Mouse (Mus musculus) CH12.LX (cell line): ENCODE measurements at regions not wholly inside any gene's neighbourhood (a gene's known extent, or its start where the extent isn't known, plus 50 kb on each side); places are given as distances from the start of the nearest gene placed in this dataset.

Experiments used
- DNase-seq: peaks from one replicate; pipeline ENCODE4 v3.0.0-alpha.2; 2013; ENCODE audit errors: extremely low read depth
- H3K27ac ChIP-seq: 2 replicates; pipeline ENCODE4 v1.5.1; 2012; ENCODE audit warnings: low read depth, mild to moderate bottlenecking, control low read depth, moderate library complexity; ENCODE audit not compliant: insufficient read depth
- H3K27me3 ChIP-seq: replicated peaks from 2 replicates; pipeline ENCODE3; 2012; ENCODE audit warnings: inconsistent platforms
- H3K36me3 ChIP-seq, 2 experiments: replicated peaks in 1 of 2; 2 replicates each; pipeline versions ENCODE3 to v1.6.1; 2012; ENCODE audit warnings: inconsistent platforms in 1 of 2, low read length in 1 of 2, mild to moderate bottlenecking in 1 of 2, mixed read lengths in 1 of 2, moderate library complexity in 1 of 2; ENCODE audit not compliant: control insufficient read depth in 1 of 2, insufficient read depth in 1 of 2
- H3K4me1 ChIP-seq, 2 experiments: 2 replicates each; pipeline ENCODE4 v1.6.1; 2012; ENCODE audit warnings: inconsistent platforms in 1 of 2, moderate library complexity in 1 of 2; ENCODE audit not compliant: insufficient read depth in 2 of 2, control insufficient read depth in 1 of 2
- H3K4me2 ChIP-seq: 2 replicates; pipeline ENCODE4 v1.6.1; 2012; ENCODE audit warnings: low read depth, mild to moderate bottlenecking, control low read depth; ENCODE audit not compliant: poor library complexity, insufficient read depth, severe bottlenecking
- H3K4me3 ChIP-seq, 3 experiments: fragments of 150-350 bp in 1 of 3; sonication (generic) in 1 of 3; replicated peaks in 1 of 3; 2 replicates each; pipeline versions ENCODE3 to v1.5.1; 2011 to 2012; ENCODE audit warnings: low read depth in 2 of 3, low read length in 2 of 3, mild to moderate bottlenecking in 2 of 3, moderate library complexity in 2 of 3, control low read depth in 1 of 3, improper control_type of control experiment in 1 of 3, inconsistent platforms in 1 of 3, mixed read lengths in 1 of 3; ENCODE audit not compliant: poor library complexity in 1 of 3
- H3K79me2 ChIP-seq: replicated peaks from 2 replicates; pipeline ENCODE4 v1.6.1; 2012; ENCODE audit warnings: mild to moderate bottlenecking, moderate library complexity; ENCODE audit not compliant: control insufficient read depth, poor library complexity, insufficient read depth, severe bottlenecking; ENCODE audit errors: extremely low read depth
- H3K9ac ChIP-seq: 2 replicates; pipeline ENCODE4 v1.6.1; 2012; ENCODE audit warnings: low read depth, mild to moderate bottlenecking, control low read depth, moderate library complexity; ENCODE audit not compliant: insufficient read depth
- H3K9me3 ChIP-seq: replicated peaks from 2 replicates; pipeline ENCODE3; 2012; ENCODE audit warnings: low read length, inconsistent platforms, mixed read lengths
- BHLHE40 ChIP-seq: IDR thresholded peaks from 2 replicates; pipeline ENCODE4 v1.6.1; 2011; ENCODE audit warnings: mild to moderate bottlenecking, low read depth, low read length, improper control_type of control experiment
- CTCF ChIP-seq, 2 experiments: IDR thresholded peaks in 1 of 2; conservative IDR thresholded peaks in 1 of 2; 2 replicates each; pipeline ENCODE4 v1.5.1; 2011 to 2012; ENCODE audit warnings: low read depth in 2 of 2, low read length in 2 of 2, improper control_type of control experiment in 1 of 2, inconsistent platforms in 1 of 2, mild to moderate bottlenecking in 1 of 2, moderate library complexity in 1 of 2
- E2F4 ChIP-seq: IDR thresholded peaks from 2 replicates; pipeline ENCODE4 v1.6.1; 2011; ENCODE audit warnings: low read depth, low read length, improper control_type of control experiment; ENCODE audit not compliant: insufficient replicate concordance
- EP300 ChIP-seq: IDR thresholded peaks from 2 replicates; pipeline ENCODE4 v1.6.1; 2011; ENCODE audit warnings: low read length, improper control_type of control experiment
- HCFC1 ChIP-seq: IDR thresholded peaks from 2 replicates; pipeline ENCODE4 v1.6.1; 2012; ENCODE audit warnings: low read depth, mild to moderate bottlenecking, inconsistent platforms, low read length, improper control_type of control experiment
- JUND ChIP-seq: conservative IDR thresholded peaks from 2 replicates; pipeline ENCODE4 v1.6.1; 2011; ENCODE audit warnings: low read depth, low read length, improper control_type of control experiment
- MAFK ChIP-seq: IDR thresholded peaks from 2 replicates; pipeline ENCODE4 v1.6.1; 2011; ENCODE audit warnings: low read length, improper control_type of control experiment; ENCODE audit not compliant: insufficient replicate concordance
- MAZ ChIP-seq: IDR thresholded peaks from 2 replicates; pipeline ENCODE4 v1.6.1; 2012; ENCODE audit warnings: low read depth, mild to moderate bottlenecking, inconsistent platforms, low read length, improper control_type of control experiment, moderate library complexity
- MXI1 ChIP-seq: IDR thresholded peaks from 2 replicates; pipeline ENCODE4 v1.6.1; 2011; ENCODE audit warnings: mild to moderate bottlenecking, low read depth, low read length, improper control_type of control experiment
- NELFE ChIP-seq: IDR thresholded peaks from 2 replicates; pipeline ENCODE4 v1.6.1; 2011; ENCODE audit warnings: low read depth, low read length, improper control_type of control experiment
- NRF1 ChIP-seq: IDR thresholded peaks from 2 replicates; pipeline ENCODE4 v1.6.1; 2014; ENCODE audit warnings: low read depth, mild to moderate bottlenecking, inconsistent platforms, low read length, improper control_type of control experiment, moderate library complexity
- PAX5 ChIP-seq: IDR thresholded peaks from 2 replicates; pipeline ENCODE4 v1.6.1; 2012; ENCODE audit warnings: low read length, inconsistent platforms, mixed read lengths
- RCOR1 ChIP-seq: conservative IDR thresholded peaks from 2 replicates; pipeline ENCODE4 v1.6.1; 2012; ENCODE audit warnings: low read depth, mild to moderate bottlenecking, inconsistent platforms, low read length, improper control_type of control experiment
- SIN3A ChIP-seq: IDR thresholded peaks from 2 replicates; pipeline ENCODE4 v1.6.1; 2012; ENCODE audit warnings: low read length, improper control_type of control experiment, inconsistent platforms
- ZMIZ1 ChIP-seq: IDR thresholded peaks from 2 replicates; pipeline ENCODE4 v1.6.1; 2012; ENCODE audit warnings: low read depth, mild to moderate bottlenecking, inconsistent platforms, low read length, improper control_type of control experiment
- ZNF384 ChIP-seq: IDR thresholded peaks from 2 replicates; pipeline ENCODE4 v1.6.1; 2012; ENCODE audit warnings: low read depth, low read length, improper control_type of control experiment, inconsistent platforms
- dilution Hi-C: fragments of 300-500 bp; cut with MboI; formaldehyde crosslinking; loops from 2 replicates; pipeline ENCODE4 v1.14.3; 2020; ENCODE audit warnings: low sequenced_read_pairs; ENCODE audit not compliant: extremely low pct_unique_long_range_greater_than_20kb, extremely low pct_ligation_motif_present
- in situ Hi-C: fragments of 300-500 bp; cut with MboI; formaldehyde crosslinking; loops from 3 replicates; pipeline ENCODE4 v1.14.3; 2019; ENCODE audit warnings: low sequenced_read_pairs, low pct_ligation_motif_present, low pct_unique_long_range_greater_than_20kb, mixed read lengths

DNA sequence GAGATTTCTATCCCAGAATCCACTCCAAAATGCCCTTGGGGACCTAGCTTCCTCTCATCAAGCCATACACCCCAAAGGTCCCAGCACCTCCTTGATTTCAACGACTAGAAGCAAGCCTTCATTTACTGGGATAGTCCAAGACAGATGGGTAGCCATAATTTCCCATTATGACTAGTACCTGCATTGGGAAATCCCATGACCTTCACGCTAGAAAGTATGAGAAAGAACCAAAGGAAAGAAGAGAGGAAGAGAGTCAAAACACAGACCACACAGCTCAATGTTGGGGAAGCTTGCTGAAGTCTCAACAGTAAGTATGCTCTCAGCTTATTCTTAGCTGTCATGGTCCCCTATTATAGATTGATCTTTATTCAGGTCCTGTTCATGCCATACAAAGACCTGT is 133.9 kb upstream of the Grb10 start (continued):
- TF ChIP-seq NELFE (no peak), SIN3A (no peak), ZNF384 (no peak), ZMIZ1 (no peak), MAZ (no peak), MAFK (0 out of 2 replicates have a peak, but pooled peaks have one; percentile 24)

GRCm38 (mm10) chr11:12171312-12171711 is 132.8 kb upstream of the Grb10 start:
- in situ Hi-C loops (no loop called here), dilution Hi-C loops (no loop called here)
- DNase-seq: no peak
- no peak overlapping the region for H3K9ac ChIP-seq
- H3K27me3 ChIP-seq: no peaks in the 10 kb centered on the region
- H3K4me3 ChIP-seq: no peak overlapping the region
- no peak overlapping the region for H3K27ac ChIP-seq
- no peak overlapping the region for H3K4me2 ChIP-seq
- TF ChIP-seq MAZ (no peak), HCFC1 (no peak), MXI1 (no peak), RCOR1 (no peak), E2F4 (no peak), PAX5 (no peak)
- H3K79me2 ChIP-seq: no peaks in the 10 kb centered on the region
- H3K9me3 ChIP-seq: no peaks in the 10 kb centered on the region
- H3K4me1 ChIP-seq: peaks cover 4 to 8% of the 10 kb centered on the region in 2 experiments; a peak in 3 of 4 replicates
- no peaks in the 10 kb centered on the region for H3K36me3 ChIP-seq

GRCm38 (mm10) chr11:12168432-12168831 is 129.9 kb upstream of the Grb10 start:
- Histone ChIP-seq H3K9me3 (no peaks in the 10 kb centered on the region), H3K36me3 (no peaks in the 10 kb centered on the region), H3K27ac (no peak overlapping the region), H3K9ac (no peak overlapping the region), H3K27me3 (no peaks in the 10 kb centered on the region), H3K4me2 (no peak overlapping the region), H3K4me1 (peaks cover 4 to 8% of the 10 kb centered on the region in 2 experiments; a peak in 3 of 4 replicates), H3K4me3 (no peak overlapping the region), H3K79me2 (no peaks in the 10 kb centered on the region)
- in situ Hi-C loops (no loop called here), dilution Hi-C loops (no loop called here)
- no peak for TF ChIP-seq JUND
- no peak for TF ChIP-seq CTCF (conservative IDR thresholded peaks at IDR 0.05 in 1 of 2, IDR thresholded peaks at IDR 0.05 in 1 of 2; ENCODE audit: low read depth in 2 of 2, low read length in 2 of 2)
- no peak for TF ChIP-seq NRF1
- TF ChIP-seq EP300: no peak
- no peak for TF ChIP-seq MXI1
- no peak for TF ChIP-seq SIN3A
- no peak for TF ChIP-seq BHLHE40
- DNase-seq: no peak
